Mouse (Mus musculus): ENCODE results near the gene Csf1. TPM values are rescaled to one million over a fixed set of nuclear protein-coding genes. Genes with fewer than 3 reads are reported as not detected.

The Csf1 gene
- polyA plus RNA-seq, 1 experiment from 2014 or later, result 11.0 TPM

DNA sequence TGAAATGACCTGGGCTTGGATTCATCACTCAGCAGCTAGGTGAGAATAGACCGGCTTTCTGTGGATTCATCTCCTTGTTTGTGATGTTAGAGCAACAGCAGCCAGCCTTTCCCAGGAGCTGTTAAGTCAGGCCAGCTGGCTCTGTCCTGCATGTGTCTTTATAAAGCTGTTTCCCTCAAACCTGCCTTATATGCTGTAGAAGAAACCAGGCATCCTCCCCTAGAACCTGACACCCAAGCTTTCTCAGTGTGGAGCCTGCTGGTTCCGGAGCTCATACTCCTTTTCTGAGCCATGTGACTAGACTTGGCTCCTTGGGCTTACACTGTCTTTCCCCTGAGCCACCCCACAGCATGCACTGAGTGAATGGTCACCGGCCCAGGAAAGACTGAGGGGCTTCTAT lies 8.7 kb downstream of the Csf1 start:
- Histone ChIP-seq H3K27ac (ENCODE audit: low read length) (0 out of 2 replicates have a peak overlapping the region, but pooled peaks have one; percentile 28), H3K4me2 (replicated peaks; ENCODE audit: low read depth, low read length) (no peak overlapping the region), H3K36me3 (ENCODE audit: control insufficient read depth, insufficient read depth, low read length) (peaks cover 47% of the 10 kb centered on the region), H3K9ac (replicated peaks; ENCODE audit: low read depth, low read length) (no peak overlapping the region), H3K9me3 (ENCODE audit: control insufficient read depth, low read depth, low read length) (no peaks in the 10 kb centered on the region), H3K27me3 (ENCODE audit: control insufficient read depth, insufficient read depth, low read length) (no peaks in the 10 kb centered on the region), H3K4me3 (ENCODE audit: low read depth, low read length) (no peak overlapping the region), H3K4me1 (ENCODE audit: control insufficient read depth, insufficient read depth, low read length) (no peaks in the 10 kb centered on the region)
- 61% methylated on average over 3 of the region's 3 CpGs for WGBS
- no peak for ATAC-seq (ENCODE audit: insufficient number of reproducible peaks, insufficient read depth, low FRiP score, low read depth)

GRCm38 (mm10) chr3:107750775-107751540 lies 9.3 kb downstream of the Csf1 start:
- no peak for ATAC-seq (ENCODE audit: insufficient number of reproducible peaks, insufficient read depth, low FRiP score, low read depth)
- no peak overlapping the region for H3K4me2 ChIP-seq (replicated peaks; ENCODE audit: low read depth, low read length)
- no peak overlapping the region for H3K4me3 ChIP-seq (ENCODE audit: low read depth, low read length)
- no peaks in the 10 kb centered on the region for H3K9me3 ChIP-seq (ENCODE audit: control insufficient read depth, low read depth, low read length)
- H3K4me1 ChIP-seq (ENCODE audit: control insufficient read depth, insufficient read depth, low read length), result no peaks in the 10 kb centered on the region
- no peaks in the 10 kb centered on the region for H3K27me3 ChIP-seq (ENCODE audit: control insufficient read depth, insufficient read depth, low read length)
- H3K36me3 ChIP-seq (ENCODE audit: control insufficient read depth, insufficient read depth, low read length), result peaks cover 48% of the 10 kb centered on the region
- 0 out of 2 replicates have a peak overlapping the region, but pooled peaks have one; percentile 28 for H3K27ac ChIP-seq (ENCODE audit: low read length)
- no peak overlapping the region for H3K9ac ChIP-seq (replicated peaks; ENCODE audit: low read depth, low read length)
- 67% methylated on average over 9 of the region's 9 CpGs for WGBS

DNA sequence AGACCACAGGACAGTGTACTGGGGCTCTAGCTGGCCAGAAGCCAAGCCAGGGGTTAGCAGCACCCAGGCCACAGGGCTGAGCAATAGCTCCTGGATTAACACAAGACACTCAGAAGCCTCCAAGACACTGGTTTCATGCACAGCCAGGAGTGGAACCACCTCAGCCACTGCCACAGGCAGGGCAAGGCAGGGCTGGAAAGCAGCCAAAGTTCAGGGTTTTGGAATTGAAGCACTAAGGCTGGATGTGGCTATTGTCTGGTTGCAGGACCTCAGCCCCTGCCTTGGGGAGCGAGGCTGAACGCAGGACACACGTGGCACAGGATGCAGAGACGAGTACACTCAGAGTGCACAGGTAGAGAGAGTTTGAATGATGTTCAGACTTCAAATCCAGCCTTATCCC lies 10.8 kb downstream of the Csf1 start:
- Histone ChIP-seq H3K4me1 (ENCODE audit: control insufficient read depth, insufficient read depth, low read length) (no peaks in the 10 kb centered on the region), H3K9me3 (ENCODE audit: control insufficient read depth, low read depth, low read length) (no peaks in the 10 kb centered on the region), H3K27me3 (ENCODE audit: control insufficient read depth, insufficient read depth, low read length) (no peaks in the 10 kb centered on the region), H3K4me3 (ENCODE audit: low read depth, low read length) (no peak overlapping the region), H3K27ac (ENCODE audit: low read length) (no peak overlapping the region), H3K4me2 (replicated peaks; ENCODE audit: low read depth, low read length) (no peak overlapping the region), H3K9ac (replicated peaks; ENCODE audit: low read depth, low read length) (no peak overlapping the region), H3K36me3 (ENCODE audit: control insufficient read depth, insufficient read depth, low read length) (peaks cover 48% of the 10 kb centered on the region)
- WGBS, result 86% methylated on average over 4 of the region's 4 CpGs
- no peak for ATAC-seq (ENCODE audit: insufficient number of reproducible peaks, insufficient read depth, low FRiP score, low read depth)

GRCm38 (mm10) chr3:107748260-107748955 lies 11.9 kb downstream of the Csf1 start:
- H3K4me2 ChIP-seq (replicated peaks; ENCODE audit: low read depth, low read length), result no peak overlapping the region
- H3K9me3 ChIP-seq (ENCODE audit: control insufficient read depth, low read depth, low read length), result no peaks in the 10 kb centered on the region
- no peaks in the 10 kb centered on the region for H3K4me1 ChIP-seq (ENCODE audit: control insufficient read depth, insufficient read depth, low read length)
- H3K27ac ChIP-seq (ENCODE audit: low read length), result no peak overlapping the region
- ATAC-seq (ENCODE audit: insufficient number of reproducible peaks, insufficient read depth, low FRiP score, low read depth), result no peak
- H3K36me3 ChIP-seq (ENCODE audit: control insufficient read depth, insufficient read depth, low read length), result peaks cover 44% of the 10 kb centered on the region
- WGBS, result 81% methylated on average over 14 of the region's 14 CpGs
- H3K27me3 ChIP-seq (ENCODE audit: control insufficient read depth, insufficient read depth, low read length), result no peaks in the 10 kb centered on the region
- H3K9ac ChIP-seq (replicated peaks; ENCODE audit: low read depth, low read length), result no peak overlapping the region
- no peak overlapping the region for H3K4me3 ChIP-seq (ENCODE audit: low read depth, low read length)

DNA sequence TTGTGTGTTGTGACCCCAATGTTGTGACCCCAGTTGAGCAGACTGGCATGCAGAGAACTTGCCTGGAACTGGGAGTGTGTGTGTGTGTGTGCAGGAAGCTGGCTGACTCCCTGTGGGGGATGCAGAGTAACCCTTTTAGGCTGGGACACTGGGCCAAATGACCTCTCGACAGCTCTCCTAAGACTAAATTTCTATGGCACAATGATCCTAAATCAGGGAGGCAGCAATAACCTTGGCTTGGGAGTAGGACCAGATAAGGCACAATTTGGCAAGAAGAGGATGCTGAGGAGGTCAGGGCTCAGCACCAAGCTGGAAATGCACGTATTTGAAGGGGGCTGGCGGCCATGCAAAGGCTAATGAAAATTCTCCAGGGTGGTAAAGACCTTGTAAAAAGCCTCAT lies 14.2 kb downstream of the Csf1 start:
- no peaks in the 10 kb centered on the region for H3K27me3 ChIP-seq (ENCODE audit: control insufficient read depth, insufficient read depth, low read length)
- no peaks in the 10 kb centered on the region for H3K9me3 ChIP-seq (ENCODE audit: control insufficient read depth, low read depth, low read length)
- no peak for ATAC-seq (ENCODE audit: insufficient number of reproducible peaks, insufficient read depth, low FRiP score, low read depth)
- WGBS, result 86% methylated on average over 3 of the region's 3 CpGs
- no peak overlapping the region for H3K4me2 ChIP-seq (replicated peaks; ENCODE audit: low read depth, low read length)
- H3K36me3 ChIP-seq (ENCODE audit: control insufficient read depth, insufficient read depth, low read length), result peaks cover 24% of the 10 kb centered on the region
- no peak overlapping the region for H3K9ac ChIP-seq (replicated peaks; ENCODE audit: low read depth, low read length)
- no peak overlapping the region for H3K27ac ChIP-seq (ENCODE audit: low read length)
- H3K4me3 ChIP-seq (ENCODE audit: low read depth, low read length), result no peak overlapping the region
- peaks cover 10% of the 10 kb centered on the region for H3K4me1 ChIP-seq (ENCODE audit: control insufficient read depth, insufficient read depth, low read length)

DNA sequence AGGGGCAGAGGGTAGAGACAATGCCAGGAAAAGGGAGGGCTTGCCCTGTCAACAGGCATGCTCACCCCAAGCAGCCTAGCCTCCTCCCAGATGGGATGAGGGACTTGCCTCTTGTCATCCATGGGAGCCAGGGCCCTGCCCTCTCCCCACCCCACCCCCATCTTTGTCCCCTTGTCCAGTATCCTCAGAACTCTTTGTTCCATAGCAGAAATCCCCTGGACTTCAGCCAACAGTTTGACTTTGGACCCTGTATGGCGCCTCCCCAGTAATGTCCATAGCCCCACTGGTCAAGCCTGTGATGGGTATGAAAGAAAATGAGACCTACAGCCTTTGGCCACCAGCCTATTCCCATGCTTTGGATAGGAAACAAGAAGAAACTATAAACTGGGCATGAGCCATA lies 16.6 kb downstream of the Csf1 start:
- Histone ChIP-seq H3K4me2 (replicated peaks; ENCODE audit: low read depth, low read length) (no peak overlapping the region), H3K27me3 (ENCODE audit: control insufficient read depth, insufficient read depth, low read length) (no peaks in the 10 kb centered on the region), H3K4me1 (ENCODE audit: control insufficient read depth, insufficient read depth, low read length) (peaks cover 28% of the 10 kb centered on the region), H3K9me3 (ENCODE audit: control insufficient read depth, low read depth, low read length) (no peaks in the 10 kb centered on the region), H3K27ac (ENCODE audit: low read length) (no peak overlapping the region), H3K36me3 (ENCODE audit: control insufficient read depth, insufficient read depth, low read length) (peaks cover 13% of the 10 kb centered on the region; the same call in 1 of the 2 replicates), H3K9ac (replicated peaks; ENCODE audit: low read depth, low read length) (no peak overlapping the region), H3K4me3 (ENCODE audit: low read depth, low read length) (no peak overlapping the region)
- 91% methylated on average over 1 of the region's 1 CpGs for WGBS
- no peak for ATAC-seq (ENCODE audit: insufficient number of reproducible peaks, insufficient read depth, low FRiP score, low read depth)

DNA sequence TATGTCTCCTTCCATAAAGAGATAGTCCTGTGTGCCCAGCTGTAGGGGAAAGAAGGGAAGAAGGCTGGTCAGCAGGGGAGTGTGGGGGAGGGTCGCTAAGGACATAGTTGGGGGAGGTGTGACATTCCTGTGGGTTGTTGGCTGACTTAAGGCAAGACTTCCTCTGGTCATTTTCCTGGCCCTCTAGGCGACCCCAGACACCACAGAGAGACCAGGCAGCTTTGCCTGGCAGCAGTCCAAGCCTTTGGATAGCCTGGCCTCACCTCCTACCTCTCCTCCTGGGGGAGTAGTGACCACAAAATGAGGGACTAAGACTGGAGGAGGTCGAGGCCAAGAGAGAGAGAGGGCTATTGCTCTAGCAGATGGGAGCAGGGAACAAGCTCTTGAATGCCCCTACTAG lies 17.2 kb downstream of the Csf1 start:
- peaks cover 28% of the 10 kb centered on the region for H3K4me1 ChIP-seq (ENCODE audit: control insufficient read depth, insufficient read depth, low read length)
- no peaks in the 10 kb centered on the region for H3K27me3 ChIP-seq (ENCODE audit: control insufficient read depth, insufficient read depth, low read length)
- no peak overlapping the region for H3K4me3 ChIP-seq (ENCODE audit: low read depth, low read length)
- no peaks in the 10 kb centered on the region for H3K9me3 ChIP-seq (ENCODE audit: control insufficient read depth, low read depth, low read length)
- no peak overlapping the region for H3K27ac ChIP-seq (ENCODE audit: low read length)
- no peak overlapping the region for H3K9ac ChIP-seq (replicated peaks; ENCODE audit: low read depth, low read length)
- H3K36me3 ChIP-seq (ENCODE audit: control insufficient read depth, insufficient read depth, low read length), result peaks cover 9% of the 10 kb centered on the region; the same call in 1 of the 2 replicates
- WGBS, result 32% methylated on average over 3 of the region's 3 CpGs
- no peak overlapping the region for H3K4me2 ChIP-seq (replicated peaks; ENCODE audit: low read depth, low read length)
- no peak for ATAC-seq (ENCODE audit: insufficient number of reproducible peaks, insufficient read depth, low FRiP score, low read depth)

DNA sequence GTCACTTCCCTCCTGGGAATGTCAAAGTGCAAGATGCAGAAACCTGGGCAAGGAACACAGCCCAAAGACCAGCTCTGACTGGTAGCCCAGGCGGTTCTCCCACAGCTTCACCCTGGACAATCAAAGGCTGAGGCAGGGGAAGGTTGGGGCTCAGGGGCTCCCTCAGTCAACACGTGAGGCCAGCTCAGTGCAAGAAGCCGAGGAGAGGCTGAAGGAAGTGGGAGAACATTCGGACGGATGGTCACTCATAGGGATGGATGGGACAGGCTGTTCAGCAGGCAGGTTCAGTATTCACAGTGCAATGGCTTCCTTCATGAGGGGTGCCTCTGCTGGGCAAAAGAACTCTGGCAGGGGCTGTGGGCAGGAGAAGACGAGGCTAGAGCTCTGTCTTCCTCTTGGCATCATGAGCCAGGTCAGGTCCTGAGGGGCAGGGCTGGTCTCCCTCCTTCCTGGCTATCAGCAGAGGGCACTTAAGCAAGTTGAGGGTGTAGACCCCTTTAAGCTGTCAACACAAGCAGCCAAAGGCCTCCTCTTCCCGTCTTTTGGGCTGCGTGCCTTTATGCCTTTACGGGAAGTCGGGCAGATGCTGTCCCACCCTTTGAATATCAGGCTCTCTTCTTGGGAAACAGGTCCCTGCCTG lies 18.1 kb downstream of the Csf1 start:
- no peaks in the 10 kb centered on the region for H3K27me3 ChIP-seq (ENCODE audit: control insufficient read depth, insufficient read depth, low read length)
- no peak overlapping the region for H3K4me3 ChIP-seq (ENCODE audit: low read depth, low read length)
- WGBS, result 80% methylated on average over 10 of the region's 10 CpGs
- no peak for ATAC-seq (ENCODE audit: insufficient number of reproducible peaks, insufficient read depth, low FRiP score, low read depth)
- H3K27ac ChIP-seq (ENCODE audit: low read length), result peak overlapping the region; percentile 22; the same call in 1 of the 2 replicates
- no peak overlapping the region for H3K9ac ChIP-seq (replicated peaks; ENCODE audit: low read depth, low read length)
- H3K4me2 ChIP-seq (replicated peaks; ENCODE audit: low read depth, low read length), result no peak overlapping the region
- H3K9me3 ChIP-seq (ENCODE audit: control insufficient read depth, low read depth, low read length), result no peaks in the 10 kb centered on the region
- H3K4me1 ChIP-seq (ENCODE audit: control insufficient read depth, insufficient read depth, low read length), result peaks cover 28% of the 10 kb centered on the region
- H3K36me3 ChIP-seq (ENCODE audit: control insufficient read depth, insufficient read depth, low read length), result peaks cover 5% of the 10 kb centered on the region; the same call in 1 of the 2 replicates

Measured in stomach, embryonic 14.5 days (tissue).